Mouse (Mus musculus): ENCODE results near the gene Gm5901. TPM values are rescaled to one million over a fixed set of nuclear protein-coding genes. Genes with fewer than 3 reads are reported as not detected.
"Not testable (repeated sequence)": the region's sequence is repeated elsewhere in the genome, so short reads cannot be mapped to it uniquely, and the experiment has no call there.

The Gm5901 gene
- polyA plus RNA-seq, 1 experiment from 2014 or later: not detected

GRCm38 (mm10) chr7:105395131-105395820 is 20.4 kb downstream of the Gm5901 start:
- no peak for ATAC-seq (ENCODE audit: low read depth)
- no peak overlapping the region for H3K4me2 ChIP-seq (ENCODE audit: low read depth, low read length)
- no peak overlapping the region for H3K27ac ChIP-seq (ENCODE audit: low read length)

GRCm38 (mm10) chr7:105396126-105396525 is 21.3 kb downstream of the Gm5901 start:
- no peaks in the 10 kb centered on the region for H3K27me3 ChIP-seq (ENCODE audit: control insufficient read depth, insufficient read depth, low read depth, low read length)
- H3K36me3 ChIP-seq (ENCODE audit: control insufficient read depth, insufficient read depth): no peaks in the 10 kb centered on the region
- no peak for ATAC-seq (ENCODE audit: low read depth)
- H3K9ac ChIP-seq (ENCODE audit: low read depth, low read length): no peak overlapping the region
- H3K4me1 ChIP-seq (ENCODE audit: control insufficient read depth, low read depth, low read length): peaks cover 13% of the 10 kb centered on the region
- H3K9me3 ChIP-seq (replicated peaks; ENCODE audit: control insufficient read depth, low read length): no peaks in the 10 kb centered on the region
- no peak overlapping the region for H3K27ac ChIP-seq (ENCODE audit: low read length)
- no peak overlapping the region for H3K4me2 ChIP-seq (ENCODE audit: low read depth, low read length)
- no peak overlapping the region for H3K4me3 ChIP-seq (ENCODE audit: low read depth, low read length)

More at GRCm38 (mm10) chr7:105395131-105395820, 20.4 kb downstream of the Gm5901 start:
- peaks cover 10% of the 10 kb centered on the region for H3K4me1 ChIP-seq (ENCODE audit: control insufficient read depth, low read depth, low read length)
- H3K9me3 ChIP-seq (replicated peaks; ENCODE audit: control insufficient read depth, low read length): no peaks in the 10 kb centered on the region
- H3K9ac ChIP-seq (ENCODE audit: low read depth, low read length): no peak overlapping the region
- H3K36me3 ChIP-seq (ENCODE audit: control insufficient read depth, insufficient read depth): no peaks in the 10 kb centered on the region
- H3K27me3 ChIP-seq (ENCODE audit: control insufficient read depth, insufficient read depth, low read depth, low read length): no peaks in the 10 kb centered on the region
- H3K4me3 ChIP-seq (ENCODE audit: low read depth, low read length): no peak overlapping the region

- no peaks in the 10 kb centered on the region for H3K9me3 ChIP-seq (replicated peaks; ENCODE audit: control insufficient read depth, low read length)
- under 1% methylated on average over 25 of the region's 25 CpGs for WGBS (ENCODE audit: insufficient replicate concordance)
- peak overlapping the region; percentile 90 for H3K4me3 ChIP-seq (ENCODE audit: low read depth, low read length)
- H3K9ac ChIP-seq (ENCODE audit: low read depth, low read length): peak overlapping the region; percentile 89
- H3K4me2 ChIP-seq (ENCODE audit: low read depth, low read length): peak overlapping the region; percentile 82
- H3K4me1 ChIP-seq (ENCODE audit: control insufficient read depth, low read depth, low read length): peaks cover 13% of the 10 kb centered on the region
- H3K27me3 ChIP-seq (ENCODE audit: control insufficient read depth, insufficient read depth, low read depth, low read length): no peaks in the 10 kb centered on the region
- H3K36me3 ChIP-seq (ENCODE audit: control insufficient read depth, insufficient read depth): no peaks in the 10 kb centered on the region
- ATAC-seq (ENCODE audit: low read depth): no peak
- H3K27ac ChIP-seq (ENCODE audit: low read length): peak overlapping the region; percentile 86
These were observed 24.5 kb downstream of the Gm5901 start for GRCm38 (mm10) chr7:105399058-105399934.

GRCm38 (mm10) chr7:105399935-105400624 is 25.2 kb downstream of the Gm5901 start, which contains the start of gene Fam160a2:
Gene Fam160a2, minus strand, starts transcription at chr7:105400054.
- Histone ChIP-seq H3K4me1 (ENCODE audit: control insufficient read depth, low read depth, low read length) (peaks cover 13% of the 10 kb centered on the region), H3K4me3 (ENCODE audit: low read depth, low read length) (peak within 1 kb of the TSS; percentile 90), H3K4me2 (ENCODE audit: low read depth, low read length) (peak within 1 kb of the TSS; percentile 82), H3K36me3 (ENCODE audit: control insufficient read depth, insufficient read depth) (no peaks in the 10 kb centered on the region), H3K9ac (ENCODE audit: low read depth, low read length) (peak within 1 kb of the TSS; percentile 89), H3K9me3 (replicated peaks; ENCODE audit: control insufficient read depth, low read length) (no peaks in the 10 kb centered on the region), H3K27me3 (ENCODE audit: control insufficient read depth, insufficient read depth, low read depth, low read length) (no peaks in the 10 kb centered on the region), H3K27ac (ENCODE audit: low read length) (peak within 1 kb of the TSS; percentile 93)
- peak; percentile 95 for ATAC-seq (ENCODE audit: low read depth)
- under 1% methylated on average over 50 of the region's 55 CpGs for WGBS (ENCODE audit: insufficient replicate concordance)

GRCm38 (mm10) chr7:105404268-105404667 is 29.4 kb downstream of the Gm5901 start, which contains the start of gene Cnga4:
Gene Cnga4, plus strand, starts transcription at chr7:105404568.
- Histone ChIP-seq H3K4me2 (ENCODE audit: low read depth, low read length) (no peak within 1 kb of the TSS), H3K27ac (ENCODE audit: low read length) (no peak within 1 kb of the TSS), H3K4me1 (ENCODE audit: control insufficient read depth, low read depth, low read length) (peaks cover 5% of the 10 kb centered on the region), H3K9ac (ENCODE audit: low read depth, low read length) (no peak within 1 kb of the TSS), H3K4me3 (ENCODE audit: low read depth, low read length) (no peak within 1 kb of the TSS), H3K9me3 (replicated peaks; ENCODE audit: control insufficient read depth, low read length) (no peaks in the 10 kb centered on the region), H3K27me3 (ENCODE audit: control insufficient read depth, insufficient read depth, low read depth, low read length) (no peaks in the 10 kb centered on the region), H3K36me3 (ENCODE audit: control insufficient read depth, insufficient read depth) (no peaks in the 10 kb centered on the region)
- no peak for ATAC-seq (ENCODE audit: low read depth)
- WGBS (ENCODE audit: insufficient replicate concordance): 44% methylated on average over 5 of the region's 5 CpGs

- no peak overlapping the region for H3K27ac ChIP-seq (ENCODE audit: low read length)
- 36% methylated on average over 1 of the region's 1 CpGs for WGBS (ENCODE audit: insufficient replicate concordance)
- H3K4me3 ChIP-seq (ENCODE audit: low read depth, low read length): no peak overlapping the region
- H3K9me3 ChIP-seq (replicated peaks; ENCODE audit: control insufficient read depth, low read length): no peaks in the 10 kb centered on the region
- H3K27me3 ChIP-seq (ENCODE audit: control insufficient read depth, insufficient read depth, low read depth, low read length): no peaks in the 10 kb centered on the region
- no peak overlapping the region for H3K4me2 ChIP-seq (ENCODE audit: low read depth, low read length)
- H3K4me1 ChIP-seq (ENCODE audit: control insufficient read depth, low read depth, low read length): no peaks in the 10 kb centered on the region
- no peak for ATAC-seq (ENCODE audit: low read depth)
- H3K9ac ChIP-seq (ENCODE audit: low read depth, low read length): no peak overlapping the region
- H3K36me3 ChIP-seq (ENCODE audit: control insufficient read depth, insufficient read depth): no peaks in the 10 kb centered on the region
These were observed 31.5 kb downstream of the Gm5901 start for GRCm38 (mm10) chr7:105406322-105406721.

GRCm38 (mm10) chr7:105411874-105412632 is 37.2 kb downstream of the Gm5901 start:
- not testable (repeated sequence) for H3K4me1 ChIP-seq (ENCODE audit: control insufficient read depth, low read depth, low read length); H3K4me3 ChIP-seq (ENCODE audit: low read depth, low read length); H3K4me2 ChIP-seq (ENCODE audit: low read depth, low read length); H3K9ac ChIP-seq (ENCODE audit: low read depth, low read length); H3K27me3 ChIP-seq (ENCODE audit: control insufficient read depth, insufficient read depth, low read depth, low read length); ATAC-seq (ENCODE audit: low read depth); H3K36me3 ChIP-seq (ENCODE audit: control insufficient read depth, insufficient read depth); H3K9me3 ChIP-seq (replicated peaks; ENCODE audit: control insufficient read depth, low read length); H3K27ac ChIP-seq (ENCODE audit: low read length)
- WGBS (ENCODE audit: insufficient replicate concordance): 44% methylated on average over 8 of the region's 8 CpGs

GRCm38 (mm10) chr7:105414385-105414784 is 39.5 kb downstream of the Gm5901 start:
- Histone ChIP-seq H3K4me1 (ENCODE audit: control insufficient read depth, low read depth, low read length) (no peaks in the 10 kb centered on the region), H3K36me3 (ENCODE audit: control insufficient read depth, insufficient read depth) (no peaks in the 10 kb centered on the region), H3K9ac (ENCODE audit: low read depth, low read length) (no peak overlapping the region), H3K4me3 (ENCODE audit: low read depth, low read length) (no peak overlapping the region), H3K4me2 (ENCODE audit: low read depth, low read length) (no peak overlapping the region), H3K27me3 (ENCODE audit: control insufficient read depth, insufficient read depth, low read depth, low read length) (no peaks in the 10 kb centered on the region), H3K27ac (ENCODE audit: low read length) (no peak overlapping the region), H3K9me3 (replicated peaks; ENCODE audit: control insufficient read depth, low read length) (no peaks in the 10 kb centered on the region)
- 48% methylated on average over 6 of the region's 6 CpGs for WGBS (ENCODE audit: insufficient replicate concordance)
- ATAC-seq (ENCODE audit: low read depth): no peak

Data from liver, embryonic 16.5 days (tissue).